Mouse (Mus musculus): ENCODE measurements around the gene Mbd3.

DNA sequence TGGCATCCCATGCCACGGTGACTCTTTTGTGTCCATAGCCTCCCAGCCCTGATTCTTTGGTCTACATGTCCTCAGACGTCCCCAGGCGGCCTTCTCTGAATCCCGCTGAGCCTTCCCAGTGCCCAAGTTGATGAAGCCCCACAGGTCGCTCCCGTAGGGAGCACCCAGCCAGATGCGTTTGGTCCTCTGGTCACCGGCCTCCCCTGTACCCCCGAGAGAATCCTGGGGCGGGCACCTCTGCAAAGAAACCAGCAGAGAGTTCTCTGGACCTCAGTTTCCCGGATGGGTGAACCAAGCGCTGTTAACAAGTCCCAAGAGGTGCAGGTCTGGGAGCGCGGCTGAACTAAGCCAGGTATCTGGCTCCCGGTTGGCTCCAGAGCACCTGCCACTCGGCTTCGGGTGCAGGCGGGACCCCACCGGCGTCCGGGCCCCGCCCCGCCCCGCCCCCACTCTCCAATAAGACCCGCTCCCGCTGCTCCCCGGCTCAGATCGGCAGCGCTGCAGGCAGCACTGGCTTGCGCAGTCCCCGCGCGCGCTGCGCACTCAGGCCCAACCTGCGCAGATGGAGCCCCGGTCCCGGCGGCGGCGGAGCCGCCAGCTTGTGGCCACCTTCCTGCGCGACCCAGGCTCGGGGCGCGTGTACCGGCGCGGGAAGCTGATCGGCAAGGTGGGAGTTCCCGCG is 43.2 kb downstream of the Mbd3 start, which contains the start of gene Plk5:
- TF ChIP-seq USF2 (conservative IDR thresholded peaks at IDR 0.05; ENCODE audit: low read depth, low read length) (no peak), JUND (conservative IDR thresholded peaks at IDR 0.05; ENCODE audit: low read depth, low read length) (no peak), BHLHE40 (IDR thresholded peaks at IDR 0.05; ENCODE audit: low read depth, low read length) (no peak)
